Mouse (Mus musculus) spleen, adult 2 months (tissue): ENCODE measurements around the gene Rbfox1.

Source experiments
- CTCF ChIP-seq: fragments of 200-500 bp; IDR thresholded peaks from 2 replicates; pipeline ENCODE4 v1.5.1; 2011; ENCODE audit warnings: mild to moderate bottlenecking, inconsistent platforms; ENCODE audit not compliant: insufficient read depth, insufficient read length, insufficient replicate concordance; ENCODE audit errors: extremely low read depth
- POLR2A ChIP-seq: fragments of 200-500 bp; IDR thresholded peaks from 2 replicates; pipeline ENCODE4 v1.6.1; 2011; ENCODE audit warnings: low read depth, low read length, inconsistent platforms

GRCm38 (mm10) chr16:6964720-6965583 lies 1079.8 kb downstream of the Rbfox1 start:
- TF ChIP-seq CTCF (no peak), POLR2A (no peak)
